Mouse (Mus musculus): Measurements from ENCODE around the gene Zdhhc19.

DNA sequence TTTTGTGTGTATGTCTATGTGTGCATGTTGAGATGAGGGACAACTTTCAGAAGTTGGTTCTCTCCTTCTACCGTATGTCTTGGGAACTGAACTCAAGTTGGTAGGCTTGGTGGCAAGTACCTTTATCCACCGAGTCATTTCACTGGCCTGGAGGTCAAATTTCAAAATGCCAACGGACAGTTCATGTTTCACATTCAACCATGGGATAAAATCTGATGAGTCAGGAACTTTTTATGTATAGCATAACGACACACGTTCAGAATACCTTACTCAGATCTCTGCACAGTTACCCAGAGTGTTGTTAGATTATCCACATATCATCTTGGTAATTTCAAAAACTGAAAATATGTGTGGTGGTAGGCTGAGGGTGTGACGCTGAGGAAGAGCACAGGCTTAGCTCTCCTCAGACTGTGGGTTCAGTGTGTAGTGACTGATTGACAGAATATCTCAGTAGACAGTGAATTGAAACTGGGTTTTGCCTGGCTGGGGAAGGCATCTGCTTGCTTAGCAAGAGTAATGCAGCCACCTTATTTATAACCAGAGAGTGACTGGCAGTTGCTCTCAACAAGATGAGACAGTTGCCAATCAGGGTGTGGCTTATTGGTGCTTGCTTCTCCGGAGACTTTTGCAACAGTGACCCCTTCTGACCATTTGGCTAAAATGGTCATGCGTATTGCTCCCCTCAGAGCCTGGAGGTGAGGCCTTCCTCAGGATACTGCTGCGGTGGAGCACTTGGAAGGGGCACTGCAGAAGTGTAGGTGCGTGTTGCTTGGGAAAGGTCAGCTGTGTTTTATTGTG is 38.3 kb upstream of the Zdhhc19 start:
- TF ChIP-seq CHD2 (IDR thresholded peaks at IDR 0.05; ENCODE audit: low read depth, low read length) (no peak), ZNF384 (IDR thresholded peaks at IDR 0.05; ENCODE audit: low read depth, low read length) (no peak)
